Mouse (Mus musculus): Measurements from ENCODE around the gene Mettl27. TPM values are rescaled to one million over a fixed set of nuclear protein-coding genes. Genes with fewer than 3 reads are reported as not detected.

The Mettl27 gene
- polyA plus RNA-seq, 1 experiment from 2014 or later = 25.3 TPM

- 57% methylated on average over 8 of the region's 8 CpGs for WGBS (ENCODE audit: insufficient replicate concordance)
- no peak for ATAC-seq (ENCODE audit: low read depth)
Measured at GRCm38 (mm10) chr5:134970671-134971070, 38.5 kb downstream of the Mettl27 start.

GRCm38 (mm10) chr5:134973081-134973480 is 40.9 kb downstream of the Mettl27 start:
- no peak overlapping the region for H3K4me3 ChIP-seq (ENCODE audit: low read depth, low read length)
- no peaks in the 10 kb centered on the region for H3K36me3 ChIP-seq (ENCODE audit: control insufficient read depth, insufficient read depth)
- H3K27ac ChIP-seq (ENCODE audit: low read length) = no peak overlapping the region
- no peaks in the 10 kb centered on the region for H3K9me3 ChIP-seq (replicated peaks; ENCODE audit: control insufficient read depth, low read length)
- no peak overlapping the region for H3K9ac ChIP-seq (ENCODE audit: low read depth, low read length)
- no peaks in the 10 kb centered on the region for H3K27me3 ChIP-seq (ENCODE audit: control insufficient read depth, insufficient read depth, low read depth, low read length)
- no peak overlapping the region for H3K4me2 ChIP-seq (ENCODE audit: low read depth, low read length)
- peaks cover 32% of the 10 kb centered on the region for H3K4me1 ChIP-seq (ENCODE audit: control insufficient read depth, low read depth, low read length)
- no peak for ATAC-seq (ENCODE audit: low read depth)

More at GRCm38 (mm10) chr5:134970671-134971070, 38.5 kb downstream of the Mettl27 start:
- Histone ChIP-seq H3K4me1 (ENCODE audit: control insufficient read depth, low read depth, low read length) (peaks cover 28% of the 10 kb centered on the region), H3K9me3 (replicated peaks; ENCODE audit: control insufficient read depth, low read length) (no peaks in the 10 kb centered on the region), H3K27me3 (ENCODE audit: control insufficient read depth, insufficient read depth, low read depth, low read length) (no peaks in the 10 kb centered on the region), H3K4me2 (ENCODE audit: low read depth, low read length) (no peak overlapping the region), H3K36me3 (ENCODE audit: control insufficient read depth, insufficient read depth) (no peaks in the 10 kb centered on the region), H3K27ac (ENCODE audit: low read length) (no peak overlapping the region), H3K9ac (ENCODE audit: low read depth, low read length) (no peak overlapping the region), H3K4me3 (ENCODE audit: low read depth, low read length) (no peak overlapping the region)

DNA sequence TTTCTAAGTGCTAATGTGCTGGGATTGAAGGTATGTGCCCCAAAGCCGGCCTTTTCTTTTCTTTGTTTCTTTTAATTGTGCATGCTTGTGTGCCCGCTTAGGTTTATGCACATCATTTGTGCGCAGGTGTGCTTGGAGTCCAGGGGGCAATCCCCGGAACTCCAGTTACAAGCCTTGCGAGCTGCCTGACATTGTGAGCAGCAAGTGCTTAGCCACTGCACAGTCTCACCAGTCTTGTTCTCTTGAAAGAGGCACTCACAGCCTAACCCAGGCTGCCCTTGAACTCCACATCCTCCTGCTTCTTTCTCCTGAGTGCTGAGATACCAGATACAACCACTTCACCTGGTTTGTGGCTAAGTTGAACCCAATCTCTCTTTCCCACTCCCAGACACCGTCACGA is 41.4 kb downstream of the Mettl27 start:
- H3K4me1 ChIP-seq (ENCODE audit: control insufficient read depth, low read depth, low read length) = peaks cover 32% of the 10 kb centered on the region
- H3K9me3 ChIP-seq (replicated peaks; ENCODE audit: control insufficient read depth, low read length) = no peaks in the 10 kb centered on the region
- 75% methylated on average over 7 of the region's 7 CpGs for WGBS (ENCODE audit: insufficient replicate concordance)
- no peak overlapping the region for H3K4me3 ChIP-seq (ENCODE audit: low read depth, low read length)
- H3K9ac ChIP-seq (ENCODE audit: low read depth, low read length) = no peak overlapping the region
- H3K27me3 ChIP-seq (ENCODE audit: control insufficient read depth, insufficient read depth, low read depth, low read length) = no peaks in the 10 kb centered on the region
- H3K27ac ChIP-seq (ENCODE audit: low read length) = 0 out of 2 replicates have a peak overlapping the region, but pooled peaks have one; percentile 6
- no peak overlapping the region for H3K4me2 ChIP-seq (ENCODE audit: low read depth, low read length)
- H3K36me3 ChIP-seq (ENCODE audit: control insufficient read depth, insufficient read depth) = no peaks in the 10 kb centered on the region
- no peak for ATAC-seq (ENCODE audit: low read depth)

DNA sequence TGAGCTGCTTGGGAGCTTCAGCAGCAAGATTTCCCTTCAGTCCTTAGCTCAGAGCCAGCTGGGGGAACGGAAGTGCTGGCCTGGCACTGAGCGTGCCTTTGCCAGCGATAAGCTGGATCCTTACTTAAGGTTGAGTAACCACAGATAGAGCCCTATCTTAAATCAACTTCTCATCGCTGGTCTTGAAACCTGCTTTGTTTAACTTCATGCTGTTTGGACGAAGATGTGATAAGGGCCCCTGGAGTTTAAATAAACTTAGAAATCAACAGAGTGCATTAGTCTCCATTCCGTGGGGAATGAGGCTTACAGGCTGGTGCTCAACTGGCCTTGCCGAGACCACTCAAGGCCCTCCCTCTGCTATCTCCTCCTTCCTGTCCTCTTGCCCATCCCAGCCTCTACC is 42.1 kb downstream of the Mettl27 start:
- Histone ChIP-seq H3K27ac (ENCODE audit: low read length) (no peak overlapping the region), H3K4me3 (ENCODE audit: low read depth, low read length) (no peak overlapping the region), H3K36me3 (ENCODE audit: control insufficient read depth, insufficient read depth) (no peaks in the 10 kb centered on the region), H3K9ac (ENCODE audit: low read depth, low read length) (no peak overlapping the region), H3K4me2 (ENCODE audit: low read depth, low read length) (peak overlapping the region; percentile 26; the same call in 1 of the 2 replicates), H3K27me3 (ENCODE audit: control insufficient read depth, insufficient read depth, low read depth, low read length) (no peaks in the 10 kb centered on the region), H3K9me3 (replicated peaks; ENCODE audit: control insufficient read depth, low read length) (no peaks in the 10 kb centered on the region), H3K4me1 (ENCODE audit: control insufficient read depth, low read depth, low read length) (peaks cover 32% of the 10 kb centered on the region)
- peak; percentile 63 for ATAC-seq (ENCODE audit: low read depth)
- 8% methylated on average over 7 of the region's 7 CpGs for WGBS (ENCODE audit: insufficient replicate concordance)

DNA sequence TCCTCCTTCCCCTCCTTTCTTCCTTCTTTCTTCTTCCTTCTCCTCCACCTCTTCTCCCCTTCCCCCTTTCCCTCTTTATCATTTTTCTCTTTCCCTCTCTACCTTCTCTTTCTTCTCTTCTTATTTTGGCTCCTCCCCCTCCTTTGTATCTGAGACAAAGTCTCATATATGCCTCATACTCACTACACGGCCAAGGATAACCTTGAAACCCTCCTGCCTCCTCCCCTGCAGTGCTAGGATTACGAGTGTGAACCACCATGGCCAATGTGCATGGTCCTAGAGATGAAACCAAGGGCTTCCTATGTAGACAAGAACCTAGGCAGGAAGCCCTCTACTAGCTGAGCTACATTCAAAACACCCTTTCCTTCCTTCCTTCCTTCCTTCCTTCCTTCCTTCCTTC is 42.8 kb downstream of the Mettl27 start:
- ATAC-seq (ENCODE audit: low read depth) = no peak
- H3K4me3 ChIP-seq (ENCODE audit: low read depth, low read length) = no peak overlapping the region
- H3K4me1 ChIP-seq (ENCODE audit: control insufficient read depth, low read depth, low read length) = peaks cover 32% of the 10 kb centered on the region
- no peaks in the 10 kb centered on the region for H3K36me3 ChIP-seq (ENCODE audit: control insufficient read depth, insufficient read depth)
- no peak overlapping the region; the same call in 1 of the 2 replicates for H3K4me2 ChIP-seq (ENCODE audit: low read depth, low read length)
- WGBS (ENCODE audit: insufficient replicate concordance) = 9% methylated on average over 2 of the region's 2 CpGs
- no peak overlapping the region for H3K9ac ChIP-seq (ENCODE audit: low read depth, low read length)
- no peak overlapping the region for H3K27ac ChIP-seq (ENCODE audit: low read length)
- no peaks in the 10 kb centered on the region for H3K9me3 ChIP-seq (replicated peaks; ENCODE audit: control insufficient read depth, low read length)
- no peaks in the 10 kb centered on the region for H3K27me3 ChIP-seq (ENCODE audit: control insufficient read depth, insufficient read depth, low read depth, low read length)

GRCm38 (mm10) chr5:134976164-134976563 is 44.0 kb downstream of the Mettl27 start:
- WGBS (ENCODE audit: insufficient replicate concordance) = 21% methylated on average over 2 of the region's 2 CpGs
- peak; percentile 77 for ATAC-seq (ENCODE audit: low read depth)
- H3K36me3 ChIP-seq (ENCODE audit: control insufficient read depth, insufficient read depth) = no peaks in the 10 kb centered on the region
- peaks cover 35% of the 10 kb centered on the region for H3K4me1 ChIP-seq (ENCODE audit: control insufficient read depth, low read depth, low read length)
- H3K27ac ChIP-seq (ENCODE audit: low read length) = peak overlapping the region; percentile 59
- no peak overlapping the region for H3K4me3 ChIP-seq (ENCODE audit: low read depth, low read length)
- peak overlapping the region; percentile 37 for H3K9ac ChIP-seq (ENCODE audit: low read depth, low read length)
- no peaks in the 10 kb centered on the region for H3K27me3 ChIP-seq (ENCODE audit: control insufficient read depth, insufficient read depth, low read depth, low read length)
- H3K4me2 ChIP-seq (ENCODE audit: low read depth, low read length) = peak overlapping the region; percentile 32; the same call in 1 of the 2 replicates
- no peaks in the 10 kb centered on the region for H3K9me3 ChIP-seq (replicated peaks; ENCODE audit: control insufficient read depth, low read length)

DNA sequence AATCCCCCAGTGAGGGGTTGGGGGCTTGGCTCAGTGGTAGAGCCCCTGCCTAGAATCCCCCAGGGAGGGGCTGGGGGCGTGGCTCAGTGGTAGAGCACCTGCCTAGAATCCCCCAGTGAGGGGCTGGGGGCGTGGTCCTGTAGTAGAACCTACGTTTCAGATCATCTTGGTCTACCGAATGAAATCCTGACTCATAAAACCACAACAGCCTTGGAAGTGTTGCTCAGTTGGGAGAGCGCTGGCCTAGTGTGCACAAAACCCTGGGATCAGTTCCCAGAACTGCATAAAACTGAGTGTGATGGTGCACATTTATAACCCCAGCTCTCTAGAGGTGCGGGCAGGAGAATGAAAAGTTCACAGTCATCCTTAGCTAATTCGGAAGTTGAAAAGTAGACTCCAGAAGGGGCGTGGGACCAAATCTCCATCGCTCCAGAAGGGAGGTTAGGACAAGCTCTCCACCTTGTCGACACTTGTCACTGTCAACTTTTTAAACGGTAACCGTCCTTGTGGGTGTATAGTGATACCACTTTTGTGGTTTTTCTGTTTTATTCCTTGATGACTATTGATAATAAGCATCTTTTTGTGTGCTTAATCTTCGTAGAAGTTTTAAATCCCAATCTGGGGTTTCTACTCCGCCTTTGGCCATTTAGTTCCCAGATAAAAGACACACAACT is 44.5 kb downstream of the Mettl27 start:
- peak; percentile 36 for ATAC-seq (ENCODE audit: low read depth)
- H3K4me3 ChIP-seq (ENCODE audit: low read depth, low read length) = no peak overlapping the region
- peak overlapping the region; percentile 37 for H3K9ac ChIP-seq (ENCODE audit: low read depth, low read length)
- 37% methylated on average over 14 of the region's 14 CpGs for WGBS (ENCODE audit: insufficient replicate concordance)
- peak overlapping the region; percentile 59 for H3K27ac ChIP-seq (ENCODE audit: low read length)
- H3K36me3 ChIP-seq (ENCODE audit: control insufficient read depth, insufficient read depth) = no peaks in the 10 kb centered on the region
- no peaks in the 10 kb centered on the region for H3K9me3 ChIP-seq (replicated peaks; ENCODE audit: control insufficient read depth, low read length)
- peaks cover 35% of the 10 kb centered on the region for H3K4me1 ChIP-seq (ENCODE audit: control insufficient read depth, low read depth, low read length)
- H3K4me2 ChIP-seq (ENCODE audit: low read depth, low read length) = peak overlapping the region; percentile 32; the same call in 1 of the 2 replicates
- H3K27me3 ChIP-seq (ENCODE audit: control insufficient read depth, insufficient read depth, low read depth, low read length) = no peaks in the 10 kb centered on the region

- ATAC-seq (ENCODE audit: low read depth) = no peak
- Histone ChIP-seq H3K27ac (ENCODE audit: low read length) (no peak overlapping the region), H3K4me2 (ENCODE audit: low read depth, low read length) (no peak overlapping the region), H3K9me3 (replicated peaks; ENCODE audit: control insufficient read depth, low read length) (no peaks in the 10 kb centered on the region), H3K4me3 (ENCODE audit: low read depth, low read length) (no peak overlapping the region), H3K9ac (ENCODE audit: low read depth, low read length) (no peak overlapping the region), H3K36me3 (ENCODE audit: control insufficient read depth, insufficient read depth) (no peaks in the 10 kb centered on the region), H3K4me1 (ENCODE audit: control insufficient read depth, low read depth, low read length) (peaks cover 35% of the 10 kb centered on the region), H3K27me3 (ENCODE audit: control insufficient read depth, insufficient read depth, low read depth, low read length) (no peaks in the 10 kb centered on the region)
- WGBS (ENCODE audit: insufficient replicate concordance) = 31% methylated on average over 4 of the region's 4 CpGs
Measured at GRCm38 (mm10) chr5:134977837-134978236, 45.7 kb downstream of the Mettl27 start.

GRCm38 (mm10) chr5:134981149-134981548 is 49.0 kb downstream of the Mettl27 start:
- ATAC-seq (ENCODE audit: low read depth) = peak; percentile 39
- no peaks in the 10 kb centered on the region for H3K9me3 ChIP-seq (replicated peaks; ENCODE audit: control insufficient read depth, low read length)
- no peak overlapping the region for H3K9ac ChIP-seq (ENCODE audit: low read depth, low read length)
- H3K27ac ChIP-seq (ENCODE audit: low read length) = no peak overlapping the region
- H3K36me3 ChIP-seq (ENCODE audit: control insufficient read depth, insufficient read depth) = no peaks in the 10 kb centered on the region
- WGBS (ENCODE audit: insufficient replicate concordance) = 33% methylated on average over 10 of the region's 10 CpGs
- peaks cover 16% of the 10 kb centered on the region for H3K4me1 ChIP-seq (ENCODE audit: control insufficient read depth, low read depth, low read length)
- H3K4me3 ChIP-seq (ENCODE audit: low read depth, low read length) = no peak overlapping the region
- peak overlapping the region; percentile 10; the same call in 1 of the 2 replicates for H3K4me2 ChIP-seq (ENCODE audit: low read depth, low read length)
- H3K27me3 ChIP-seq (ENCODE audit: control insufficient read depth, insufficient read depth, low read depth, low read length) = peaks cover 25% of the 10 kb centered on the region

Data from liver, embryonic 16.5 days (tissue).